Mouse (Mus musculus): ENCODE measurements around the gene Ptpn5.

GRCm38 (mm10) chr7:47051404-47052151 lies 81.9 kb downstream of the Ptpn5 start:
- TF ChIP-seq CTCF (IDR thresholded peaks at IDR 0.05; ENCODE audit: low read depth, low read length) (no peak), POLR2A (IDR thresholded peaks at IDR 0.05; ENCODE audit: insufficient read depth, low read length) (no peak)

Measured in ES-Bruce4 (cell line).